Mouse (Mus musculus) layer of hippocampus, adult 2 months (tissue): ENCODE results near the gene Yif1b. TPM values are rescaled to one million over a fixed set of nuclear protein-coding genes. Genes with fewer than 3 reads are reported as not detected.
A peak's percentile ranks its signal among the peaks of the same experiment; 100 is the strongest.
"Not testable (repeated sequence)": the region's sequence is repeated elsewhere in the genome, so short reads cannot be mapped to it uniquely, and the experiment has no call there.

Source experiments
- DNase-seq, 2 experiments: peaks; one replicate each; pipeline ENCODE4 v3.0.0; 2022; ENCODE audit warnings: low spot score in 2 of 2
- H3K27ac ChIP-seq: fragments of 200-600 bp; 2 replicates; pipeline ENCODE4 v1.8.1; 2022
- H3K4me3 ChIP-seq: fragments of 200-600 bp; 2 replicates; pipeline ENCODE4 v1.8.1; 2022; ENCODE audit warnings: mild to moderate bottlenecking
- CTCF ChIP-seq: fragments of 200-600 bp; conservative IDR thresholded peaks from 2 replicates; pipeline ENCODE4 v1.8.1; 2022; ENCODE audit warnings: antibody characterized with exemption, mild to moderate bottlenecking, moderate library complexity
- long read RNA-seq, 2 experiments: library from polyadenylated mRNA; stranded (forward); transcript quantifications; one replicate each; pipeline ENCODE4 v2.0.0; 2021; ENCODE audit warnings: borderline mapping rate in 2 of 2
- total RNA-seq, 2 experiments: library from RNA; stranded (reverse); gene quantifications; 2 replicates each; pipeline ENCODE4 v1.2.3; 2021

The Yif1b gene
- total RNA-seq, result 10 to 100 TPM; 40.7 to 42.9 TPM
- long read RNA-seq, experiment 1, transcript Yif1b-203 (8 exons, 1,126 nt), result major isoform, 23 of 46 reads
- long read RNA-seq, experiment 1, partial matches to known transcripts, result 4 of 46 reads
- long read RNA-seq, experiment 1, other reads (novel, unspliced or antisense), result 14 of 46 reads
- long read RNA-seq, experiment 2, transcript Yif1b-201 (8 exons, 1,111 nt), result minor isoform, 17 of 75 reads
- long read RNA-seq, experiment 2, transcript Yif1b-203 (8 exons, 1,126 nt), result major isoform, 39 of 75 reads
- long read RNA-seq, experiment 2, partial matches to known transcripts, result 2 of 75 reads
- long read RNA-seq, experiment 2, other reads (novel, unspliced or antisense), result 17 of 75 reads

DNA sequence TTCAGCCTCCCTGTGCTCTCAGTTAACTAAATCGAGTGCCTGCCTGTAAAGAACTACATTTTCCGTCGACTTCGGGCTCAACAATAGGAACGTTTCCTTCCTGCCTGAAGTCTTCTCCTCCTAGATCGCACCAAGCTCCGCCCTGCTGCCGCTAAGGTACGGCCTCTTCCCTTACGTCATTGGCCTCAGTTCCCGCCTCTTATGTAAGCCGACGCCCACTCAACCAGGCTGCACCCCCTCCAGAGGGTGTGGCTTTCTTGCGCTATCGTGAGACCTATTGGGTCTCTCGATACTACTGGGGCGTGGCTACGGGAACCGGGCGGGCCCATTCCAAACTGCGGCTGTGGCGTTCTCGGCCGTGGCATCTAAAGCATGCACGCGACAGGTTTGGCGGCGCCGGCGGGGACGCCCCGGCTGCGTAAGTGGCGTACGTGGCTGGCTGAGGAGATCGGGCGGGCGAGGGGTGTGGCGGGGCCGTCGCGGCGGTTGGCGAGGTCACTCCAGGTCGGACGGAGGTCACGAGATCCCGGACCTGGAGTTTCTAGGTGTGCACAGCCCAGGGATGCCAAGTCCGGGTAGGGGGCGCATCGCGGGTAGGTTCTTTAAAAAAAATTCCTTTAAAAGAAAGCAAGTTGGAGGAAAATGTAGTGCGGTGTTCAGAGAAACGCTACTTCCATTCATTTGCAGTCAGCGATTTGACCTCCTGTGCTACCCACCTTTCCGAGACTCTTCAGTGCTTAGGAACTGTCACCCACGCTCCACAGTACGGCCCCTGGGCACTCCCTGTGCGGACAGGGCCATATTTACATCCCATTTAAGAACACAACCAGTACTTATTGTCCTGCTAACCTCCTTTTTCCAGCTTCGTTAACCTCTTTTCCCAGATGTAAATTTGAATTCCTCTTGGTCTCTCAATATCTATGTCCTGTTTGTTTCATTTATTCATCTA, at the start of gene Yif1b:
Gene Yif1b (plus strand): TSS at position 311 of the 949 bp plus-strand sequence.
- peak within 1 kb of the TSS; percentile 94 for H3K27ac ChIP-seq

DNA sequence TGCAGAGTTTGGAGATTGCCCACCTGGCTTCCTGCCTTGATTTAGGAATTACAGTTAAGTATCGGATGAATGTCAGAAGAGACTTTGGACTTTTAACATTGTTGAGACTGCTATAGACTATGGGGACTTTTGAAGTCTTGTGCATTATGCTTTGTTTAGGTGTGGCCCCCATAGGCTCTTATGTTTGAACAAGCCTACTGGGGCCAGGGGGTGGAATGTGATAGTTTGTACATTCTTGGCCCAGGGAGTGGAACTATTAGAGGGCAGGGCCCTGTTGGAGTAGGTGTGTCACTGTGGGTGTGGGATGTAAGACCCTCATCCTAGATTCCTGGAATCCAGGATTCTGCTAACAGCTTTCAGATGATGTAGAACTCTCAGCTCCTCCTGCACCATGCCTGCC, 43.9 kb upstream of the Yif1b start:
- H3K27ac ChIP-seq, DNase-seq, H3K4me3 ChIP-seq: not testable (repeated sequence)

More for the DNA sequence above, at the start of gene Yif1b:
- DNase-seq, result peak; percentile 97 to 98
- peak within 1 kb of the TSS; percentile 90 for H3K4me3 ChIP-seq
- TF ChIP-seq CTCF, result no peak; the same call in none of the 2 replicates

DNA sequence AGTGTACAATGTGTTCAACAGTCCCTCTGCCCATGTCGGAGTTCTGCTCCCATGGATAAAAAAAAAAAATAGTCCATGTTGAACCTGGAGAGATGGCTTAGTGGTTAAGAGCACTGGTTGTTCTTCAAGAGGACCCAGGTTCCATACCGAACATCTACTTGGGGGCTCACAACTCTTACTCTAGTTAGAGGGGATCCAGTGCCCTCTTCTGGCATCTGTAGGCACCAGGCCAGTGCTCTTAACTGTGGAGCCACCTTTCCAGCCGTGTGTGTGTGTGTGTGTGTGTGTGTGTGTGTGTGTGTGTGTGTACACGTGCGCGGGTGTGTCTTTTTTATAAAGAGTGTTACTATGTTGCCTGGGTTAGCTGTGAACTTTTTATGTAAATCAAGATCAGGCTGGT, 35.6 kb upstream of the Yif1b start:
- DNase-seq, result no peak
- H3K27ac ChIP-seq, result no peak overlapping the region
- no peak overlapping the region for H3K4me3 ChIP-seq
- no peak for TF ChIP-seq CTCF

DNA sequence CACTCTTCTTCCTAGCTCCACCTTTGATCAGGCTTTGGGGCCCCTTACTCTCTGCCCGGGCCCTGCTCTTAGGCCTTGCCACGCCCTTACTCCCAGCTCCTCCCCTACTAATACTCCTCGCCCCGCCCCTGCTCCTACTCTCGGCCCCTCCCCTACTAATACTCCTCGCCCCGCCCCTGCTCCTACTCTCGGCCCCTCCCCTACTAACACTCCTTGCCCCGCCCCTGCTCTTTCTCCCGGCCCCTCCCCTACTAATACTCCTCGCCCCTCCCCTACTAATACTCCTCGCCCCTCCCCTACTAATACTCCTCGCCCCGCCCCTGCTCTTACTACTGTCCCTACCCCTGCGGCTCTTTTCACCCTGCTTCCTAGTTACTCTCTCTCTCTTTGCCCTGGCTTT, 27.1 kb upstream of the Yif1b start:
- not testable (repeated sequence) for DNase-seq
- H3K4me3 ChIP-seq, result peak overlapping the region; percentile 45
- peak overlapping the region; percentile 56; the same call in 1 of the 2 replicates for H3K27ac ChIP-seq

DNA sequence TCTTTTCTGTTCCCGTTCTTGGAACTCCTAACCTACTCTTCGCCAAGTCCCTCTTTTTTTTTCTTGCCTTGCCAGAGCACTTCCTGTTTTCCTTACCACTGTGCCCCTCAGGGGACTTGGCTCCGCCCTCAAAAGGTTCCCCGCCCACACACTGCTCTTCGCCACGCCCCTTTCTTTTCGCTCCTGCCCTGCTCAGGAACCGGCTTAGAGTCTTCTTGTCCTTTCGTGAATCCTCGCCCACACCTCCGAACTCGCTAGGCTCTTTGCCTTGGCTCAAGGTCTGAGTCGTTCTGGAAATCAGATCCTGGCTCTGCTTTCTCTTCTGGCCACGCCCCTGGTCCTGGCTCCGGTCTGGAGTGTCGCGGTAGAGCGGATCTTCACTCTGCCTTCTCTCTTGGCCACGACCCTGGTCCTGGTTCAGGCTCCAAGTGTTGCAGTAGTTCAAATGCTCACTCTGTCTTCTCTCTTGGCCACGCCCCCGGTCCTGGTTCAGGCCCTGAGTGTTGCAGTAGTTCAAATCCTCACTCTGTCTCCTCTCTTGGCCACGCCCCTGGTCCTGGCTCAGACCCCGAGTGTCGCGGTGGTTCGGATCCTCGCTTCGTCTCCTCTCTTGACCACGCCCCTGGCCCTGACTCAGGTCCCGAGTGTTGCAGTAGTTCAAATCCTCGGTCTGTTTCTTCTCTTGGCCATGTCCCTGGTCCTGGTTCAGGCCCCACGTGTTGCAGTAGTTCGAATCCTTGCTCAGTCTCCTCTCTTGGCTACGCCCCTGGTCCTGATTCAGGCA, 26.5 kb upstream of the Yif1b start:
- peak; percentile 36 to 38 for DNase-seq
- Histone ChIP-seq H3K27ac (peak overlapping the region; percentile 56; the same call in 1 of the 2 replicates), H3K4me3 (peak overlapping the region; percentile 45)
- no peak for TF ChIP-seq CTCF

DNA sequence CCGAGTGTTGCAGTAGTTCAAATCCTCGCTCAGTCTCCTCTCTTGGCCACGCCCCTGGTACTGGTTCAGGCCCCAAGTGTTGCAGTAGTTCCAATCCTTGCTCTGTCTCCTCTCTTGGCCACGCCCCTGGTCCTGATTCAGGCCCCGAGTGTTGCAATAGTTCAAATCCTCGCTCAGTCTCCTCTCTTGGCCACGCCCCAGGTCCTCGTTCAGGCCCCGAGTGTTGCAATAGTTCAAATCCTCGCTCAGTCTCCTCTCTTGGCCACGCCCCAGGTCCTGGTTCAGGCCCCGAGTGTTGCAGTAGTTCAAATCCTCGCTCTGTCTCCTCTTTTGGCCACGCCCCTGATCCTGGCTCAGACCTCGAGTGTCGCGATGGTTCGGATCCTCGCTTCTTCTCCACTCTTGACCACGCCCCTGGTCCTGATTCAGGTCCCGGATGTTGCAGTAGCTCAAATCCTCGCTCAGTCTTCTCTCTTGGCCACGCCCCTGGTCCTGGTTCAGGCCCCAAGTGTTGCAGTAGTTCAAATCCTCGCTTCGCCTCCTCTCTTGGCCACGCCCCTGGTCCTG, 25.8 kb upstream of the Yif1b start:
- no peak overlapping the region for H3K27ac ChIP-seq
- H3K4me3 ChIP-seq, result no peak overlapping the region
- DNase-seq, result no peak
- TF ChIP-seq CTCF, result no peak

DNA sequence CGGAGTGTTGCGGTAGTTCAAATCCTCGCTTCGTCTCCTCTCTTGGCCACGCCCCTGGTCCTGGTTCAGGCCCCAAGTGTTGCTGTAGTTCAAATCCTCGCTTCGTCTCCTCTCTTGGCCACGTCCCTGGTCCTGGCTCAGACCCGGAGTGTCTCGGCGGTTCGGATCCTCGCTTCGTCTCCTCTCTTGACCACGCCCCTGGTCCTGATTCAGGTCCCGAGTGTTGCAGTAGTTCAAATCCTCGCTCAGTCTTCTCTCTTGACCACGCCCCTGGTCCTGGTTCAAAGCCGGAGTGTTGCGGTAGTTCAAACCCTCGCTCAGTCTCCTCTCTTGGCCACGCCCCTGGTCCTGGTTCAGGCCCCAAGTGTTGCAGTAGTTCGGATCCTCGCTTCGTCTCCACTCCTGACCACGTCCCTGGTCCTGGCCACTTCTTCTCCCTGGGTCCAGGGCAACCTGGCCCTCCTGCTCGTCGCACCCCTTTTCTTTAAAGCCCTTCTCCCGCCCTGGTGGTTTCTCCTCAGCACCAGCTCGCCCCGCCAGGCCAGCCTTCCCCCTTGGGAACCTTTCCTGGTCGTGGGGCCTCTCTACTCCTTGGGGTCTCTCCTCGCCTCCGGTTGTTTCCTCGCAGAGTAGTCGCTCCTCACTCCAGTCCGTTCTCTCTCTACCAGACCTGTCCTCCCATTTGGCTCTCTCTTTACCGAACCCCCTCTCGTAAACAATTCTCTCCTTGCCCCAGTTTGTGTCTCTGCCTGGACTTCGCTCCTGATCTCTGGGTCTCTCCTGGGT, 25.2 kb upstream of the Yif1b start:
- H3K4me3 ChIP-seq, DNase-seq, H3K27ac ChIP-seq: not testable (repeated sequence)

DNA sequence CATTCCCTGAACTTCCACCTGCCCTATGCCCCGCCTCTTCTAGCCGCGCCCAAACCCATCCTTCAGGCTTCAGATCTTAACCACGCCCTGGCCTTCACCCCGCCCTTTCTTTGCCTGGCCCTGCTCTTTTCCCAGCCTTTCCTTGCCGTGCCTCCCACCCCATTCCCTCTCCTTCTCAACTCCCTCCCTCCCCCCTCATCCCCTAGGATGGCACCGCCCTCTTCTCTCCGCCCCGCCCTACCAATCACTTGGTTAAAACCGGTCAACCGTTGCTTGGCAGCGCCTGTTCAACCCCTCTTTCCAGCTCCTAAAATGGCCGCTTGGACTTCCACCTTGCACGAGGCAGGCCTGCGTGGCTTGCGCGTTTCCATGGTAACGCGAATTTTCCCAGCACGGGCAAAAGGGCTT, 24.4 kb upstream of the Yif1b start, which contains the start of gene Catsperg1:
Gene Catsperg1 (minus strand): TSS at position 361 of the 408 bp plus-strand sequence.
- Histone ChIP-seq H3K27ac (no peak within 1 kb of the TSS), H3K4me3 (no peak within 1 kb of the TSS; the same call in 1 of the 2 replicates)
- no peak for DNase-seq
- no peak for TF ChIP-seq CTCF

DNA sequence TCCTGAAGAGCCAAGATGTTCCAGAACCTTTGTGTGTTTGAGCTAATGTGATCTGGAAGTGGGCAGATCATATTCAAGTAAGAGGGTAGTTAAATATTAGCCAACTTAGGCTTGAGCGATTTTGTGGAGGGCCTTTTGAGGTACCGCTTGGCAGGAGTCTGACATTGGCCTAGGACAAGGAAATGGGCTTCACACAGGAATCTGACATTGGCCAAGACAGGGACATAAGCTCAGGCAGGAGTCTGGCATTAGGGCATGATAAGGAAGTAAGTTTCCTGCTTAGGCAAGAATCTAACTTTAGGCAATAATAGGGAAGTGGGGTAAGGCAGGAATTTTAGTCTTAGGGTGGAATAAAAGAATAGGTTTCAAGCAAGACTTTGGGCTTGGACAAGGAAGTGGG, 23.9 kb upstream of the Yif1b start:
- DNase-seq, result no peak
- no peak for TF ChIP-seq CTCF
- Histone ChIP-seq H3K27ac (no peak overlapping the region), H3K4me3 (no peak overlapping the region)

DNA sequence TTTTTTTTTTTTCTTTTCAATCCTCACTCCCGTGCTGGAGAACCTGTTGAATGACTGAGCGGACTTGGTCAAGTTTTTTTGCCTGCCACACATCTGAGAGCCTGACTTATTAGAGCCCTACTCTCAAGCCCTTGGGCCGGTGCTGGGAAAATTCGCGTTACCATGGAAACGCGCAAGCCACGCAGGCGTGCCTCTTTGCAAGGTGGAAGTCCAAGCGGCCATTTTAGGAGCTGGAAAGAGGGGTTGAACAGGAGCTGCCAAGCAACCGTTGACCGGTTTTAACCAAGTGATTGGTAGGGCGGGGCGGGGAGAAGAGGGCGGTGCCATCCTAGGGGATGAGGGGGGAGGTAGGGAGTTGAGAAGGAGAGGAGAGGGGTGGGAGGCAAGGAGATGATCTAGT, 23.3 kb upstream of the Yif1b start:
- no peak for TF ChIP-seq CTCF
- Histone ChIP-seq H3K27ac (no peak overlapping the region), H3K4me3 (no peak overlapping the region)
- DNase-seq, result no peak

DNA sequence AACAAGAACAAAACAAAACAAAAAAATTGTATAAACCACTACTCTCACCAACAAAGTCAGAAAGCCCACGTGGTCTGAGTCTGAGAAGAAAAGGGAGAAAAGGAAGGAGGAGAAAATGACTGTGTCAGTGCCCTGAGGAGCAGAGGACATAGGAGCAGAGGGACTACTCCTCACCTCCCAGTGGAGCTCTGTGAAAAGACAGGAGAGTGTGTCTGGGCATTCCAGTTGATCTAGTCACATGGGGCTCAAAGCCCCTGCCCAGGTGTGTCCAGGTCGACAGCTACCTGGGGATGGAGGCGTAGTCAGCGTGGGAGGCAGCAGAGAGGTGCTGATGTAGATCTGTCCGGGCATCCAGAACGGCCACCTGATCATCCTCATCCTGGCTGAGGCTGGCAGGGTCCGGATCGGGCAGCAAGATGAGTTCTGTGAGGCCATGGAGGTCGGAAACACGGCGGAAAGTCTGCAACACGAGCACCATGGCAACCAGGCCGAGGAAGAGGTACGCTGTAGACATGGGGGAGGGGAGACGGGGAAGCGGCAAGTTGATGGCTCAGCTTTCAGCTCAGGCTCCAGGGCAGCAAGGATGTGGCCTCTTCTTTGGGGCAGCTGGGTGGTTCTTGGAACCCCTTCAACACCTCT, 13.3 kb upstream of the Yif1b start:
- H3K27ac ChIP-seq, result 0 out of 2 replicates have a peak overlapping the region, but pooled peaks have one; percentile 39
- DNase-seq, result peak in 1 of 2 experiments; percentile 17
- H3K4me3 ChIP-seq, result no peak overlapping the region; the same call in 1 of the 2 replicates
- TF ChIP-seq CTCF, result no peak
